Mouse (Mus musculus) forebrain, embryonic 10.5 days (tissue): Measurements from ENCODE around the gene Brdt. TPM values are rescaled to one million over a fixed set of nuclear protein-coding genes. Genes with fewer than 3 reads are reported as not detected.
A peak's percentile ranks its signal among the peaks of the same experiment; 100 is the strongest.

ENCODE experiments used
- DNase-seq: peaks from one replicate; pipeline ENCODE4 v3.0.0-alpha.2; 2017; ENCODE audit warnings: low spot score; ENCODE audit errors: extremely low spot score
- H3K27ac ChIP-seq: fragments of 300-500 bp; sonication (generic); 2 replicates; pipeline ENCODE4 v1.5.1; 2016; ENCODE audit warnings: mild to moderate bottlenecking
- H3K27me3 ChIP-seq: fragments of 300-500 bp; sonication (generic); 2 replicates; pipeline ENCODE4 v1.6.1; 2016; ENCODE audit warnings: mild to moderate bottlenecking; ENCODE audit not compliant: poor library complexity, severe bottlenecking
- H3K36me3 ChIP-seq: fragments of 300-500 bp; sonication (generic); replicated peaks from 2 replicates; pipeline ENCODE4 v1.6.1; 2016; ENCODE audit warnings: mild to moderate bottlenecking, moderate library complexity
- H3K4me1 ChIP-seq: fragments of 300-500 bp; sonication (generic); 2 replicates; pipeline ENCODE4 v1.6.1; 2016
- H3K4me3 ChIP-seq: fragments of 300-500 bp; sonication (generic); 2 replicates; pipeline ENCODE4 v1.5.1; 2016; ENCODE audit warnings: mild to moderate bottlenecking, moderate library complexity
- H3K9me3 ChIP-seq: fragments of 300-500 bp; sonication (generic); 2 replicates; pipeline ENCODE4 v1.6.1; 2016; ENCODE audit warnings: mild to moderate bottlenecking, moderate library complexity
- WGBS: fragments of 180-500 bp; shearing (Covaris S2); methylation state at CpG from one replicate; pipeline ENCODE4 v1.1.7; 2016; 5-methylcytosine and 5-hydroxymethylcytosine counted together
- polyA plus RNA-seq: library from polyadenylated mRNA; unstranded; fragments of >200 nt; fragmentation: Nextera tagmentation; extraction: Ambion mirVana; gene quantifications from 2 replicates; pipeline ENCODE4 v1.2.1, GENCODE M21; 2016

Gene Brdt
- polyA plus RNA-seq, result 0.77 TPM in 2 replicates

DNA sequence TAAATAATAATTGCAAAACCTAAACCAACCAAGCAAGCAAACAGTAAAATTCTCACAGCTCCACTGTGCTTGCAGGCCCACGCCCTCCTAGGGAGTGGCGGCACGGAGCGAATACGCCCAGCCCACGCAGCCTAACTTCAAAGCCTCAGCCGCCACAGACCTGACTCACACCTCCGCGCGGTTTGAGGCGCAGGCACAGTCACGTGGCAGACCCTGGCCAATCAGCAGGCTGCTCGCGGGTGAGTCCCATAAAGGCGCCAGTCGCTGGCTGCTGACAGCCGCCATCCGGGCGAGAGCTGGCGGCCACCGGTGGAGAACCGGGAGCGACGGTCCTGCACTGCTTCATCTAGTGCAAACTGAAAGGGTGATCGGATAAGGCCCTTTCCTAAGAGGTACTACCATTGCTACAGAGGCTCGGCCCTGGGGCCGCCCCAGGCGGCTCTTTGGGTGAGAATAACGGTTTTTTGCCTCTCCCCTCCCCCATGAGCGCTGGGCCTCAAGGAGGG is at the start of gene Brdt:
TSS of gene Brdt (plus strand) at position 244 of the 506 bp plus-strand sequence.
- 90% methylated on average over 30 of the region's 30 CpGs for WGBS
- DNase-seq, result no peak
- H3K27ac ChIP-seq, result no peak within 1 kb of the TSS
- no peaks in the 10 kb centered on the region for H3K4me1 ChIP-seq
- H3K36me3 ChIP-seq, result no peaks in the 10 kb centered on the region
- H3K4me3 ChIP-seq, result no peak within 1 kb of the TSS
- no peaks in the 10 kb centered on the region for H3K27me3 ChIP-seq
- H3K9me3 ChIP-seq, result peaks cover 5% of the 10 kb centered on the region; the same call in 1 of the 2 replicates

DNA sequence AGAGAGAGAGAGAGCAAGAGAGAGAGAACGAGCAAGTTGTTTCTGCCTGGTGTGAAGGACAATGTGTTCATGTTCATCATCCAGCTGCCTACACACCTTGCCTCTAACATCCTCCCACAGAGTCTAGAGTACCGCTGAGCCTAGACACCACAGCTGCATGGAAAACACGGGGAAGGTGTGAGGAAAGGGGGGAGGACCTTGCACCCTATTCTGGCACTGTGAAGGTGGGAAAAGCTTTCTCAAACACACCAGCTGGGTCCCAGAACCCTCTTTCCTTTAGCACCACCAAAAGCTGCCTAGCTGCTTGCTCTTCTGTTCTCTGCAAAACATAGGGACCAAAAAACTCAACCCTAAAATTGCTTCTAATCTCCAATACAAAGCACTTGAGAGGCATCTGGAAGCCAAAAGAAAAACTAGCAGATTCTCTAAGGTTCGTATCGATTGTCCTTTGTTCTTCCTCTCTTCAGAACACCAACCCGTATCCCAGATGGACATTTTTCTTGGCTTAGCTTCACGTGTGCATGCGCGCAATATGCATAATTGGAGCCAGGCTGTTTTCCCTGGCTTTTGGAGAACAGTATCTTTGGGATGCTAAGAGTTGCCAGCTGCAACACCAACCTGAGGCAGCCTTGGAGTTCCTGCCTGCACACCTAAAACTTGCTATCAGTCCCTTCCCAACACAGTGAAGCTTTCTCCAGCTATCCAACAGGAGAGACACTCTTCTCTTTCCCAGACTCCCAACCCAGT is 48.2 kb upstream of the Brdt start:
- H3K27me3 ChIP-seq, result peaks cover 20% of the 10 kb centered on the region
- peaks cover 6% of the 10 kb centered on the region; the same call in 1 of the 2 replicates for H3K4me1 ChIP-seq
- WGBS, result 86% methylated on average over 9 of the region's 9 CpGs
- H3K36me3 ChIP-seq, result no peaks in the 10 kb centered on the region
- peaks cover 9% of the 10 kb centered on the region; the same call in 1 of the 2 replicates for H3K9me3 ChIP-seq
- no peak overlapping the region for H3K27ac ChIP-seq
- DNase-seq, result no peak
- no peak overlapping the region for H3K4me3 ChIP-seq

DNA sequence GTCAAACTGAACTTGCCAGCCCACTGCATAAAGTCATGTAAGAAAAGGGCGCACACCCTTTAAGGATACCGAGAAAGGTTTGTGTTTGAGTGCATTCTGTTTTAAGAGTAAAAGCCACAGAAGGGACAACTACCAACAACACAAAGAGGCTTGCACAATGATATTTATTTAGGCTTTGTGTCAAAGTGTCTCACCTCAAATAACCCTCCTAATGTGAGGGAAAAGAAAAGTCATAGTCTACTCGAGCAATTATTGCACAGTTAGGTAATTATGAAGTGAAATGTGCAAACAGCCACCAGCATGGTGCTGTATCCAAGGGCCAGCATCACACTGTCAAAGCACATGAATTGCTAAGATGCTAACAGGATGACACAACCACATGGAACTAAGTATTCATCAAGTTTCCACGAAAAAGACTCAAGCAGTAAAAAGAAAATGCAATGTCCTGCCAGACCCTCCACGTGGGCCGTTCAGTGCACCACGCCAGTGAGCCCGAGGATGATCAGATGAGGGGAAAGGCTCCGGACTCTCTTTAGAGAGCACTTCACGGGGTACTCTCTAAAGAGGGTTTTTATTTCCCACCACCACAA is 46.9 kb upstream of the Brdt start:
- Histone ChIP-seq H3K27ac (no peak overlapping the region), H3K36me3 (no peaks in the 10 kb centered on the region), H3K27me3 (peaks cover 33% of the 10 kb centered on the region), H3K4me1 (peaks cover 16% of the 10 kb centered on the region), H3K9me3 (peaks cover 9% of the 10 kb centered on the region; the same call in 1 of the 2 replicates), H3K4me3 (no peak overlapping the region)
- WGBS, result 83% methylated on average over 10 of the region's 10 CpGs
- DNase-seq, result no peak

DNA sequence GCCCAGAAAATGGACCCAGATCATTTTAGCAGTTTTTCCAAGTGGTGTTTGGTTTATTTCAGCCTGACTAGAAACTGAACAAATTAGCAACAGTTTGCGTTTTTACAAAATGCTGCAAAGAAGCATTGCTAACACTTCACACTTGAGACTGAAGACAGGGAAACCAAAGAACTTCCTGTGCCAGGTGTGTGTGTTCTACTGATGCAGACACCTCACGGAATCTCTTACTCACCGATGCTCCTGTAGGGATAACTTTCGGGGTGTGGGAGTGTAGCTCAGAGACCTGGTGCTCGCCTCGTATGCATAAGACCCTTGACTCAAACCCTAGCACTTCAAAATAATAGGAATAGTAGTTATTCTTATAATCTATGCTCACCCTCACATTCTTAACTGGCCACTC is 45.4 kb upstream of the Brdt start:
- no peak for DNase-seq
- Histone ChIP-seq H3K27me3 (peaks cover 47% of the 10 kb centered on the region), H3K4me3 (no peak overlapping the region), H3K36me3 (no peaks in the 10 kb centered on the region), H3K9me3 (0 out of 2 replicates have a peak, but pooled peaks cover 2% of the 10 kb centered on the region), H3K4me1 (peaks cover 30% of the 10 kb centered on the region), H3K27ac (no peak overlapping the region)
- 86% methylated on average over 6 of the region's 6 CpGs for WGBS

DNA sequence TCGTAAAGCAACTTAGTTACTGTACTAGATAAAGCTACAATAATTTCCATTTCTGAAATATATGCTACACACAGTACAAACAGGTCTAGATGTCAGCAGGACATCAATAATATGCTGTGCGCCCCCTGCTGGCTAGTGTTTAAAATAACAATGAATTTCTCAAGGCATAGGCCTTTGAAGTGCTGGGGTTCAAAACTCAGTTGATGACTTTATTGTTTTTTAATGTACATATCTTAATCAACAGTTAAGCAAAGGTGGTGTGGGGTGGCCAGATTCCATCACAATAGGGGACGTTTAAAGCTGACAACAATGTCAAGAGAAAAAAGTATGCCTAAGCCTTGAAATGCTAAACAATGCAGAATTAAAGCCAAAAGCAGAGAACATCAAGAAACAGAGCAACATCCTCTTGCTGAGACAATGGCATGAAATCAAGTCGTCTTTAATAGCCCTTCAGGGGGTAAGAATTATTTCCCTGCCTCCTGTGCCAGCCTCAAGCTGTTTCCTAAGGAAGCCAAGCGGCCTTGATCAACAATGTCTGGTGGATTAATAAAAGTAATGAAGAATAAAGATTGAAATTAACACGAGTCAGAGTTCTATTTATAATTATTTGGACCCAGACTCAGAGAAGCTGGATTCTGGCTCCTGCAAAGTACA is 43.6 kb upstream of the Brdt start:
- H3K27me3 ChIP-seq, result peaks cover 66% of the 10 kb centered on the region
- H3K4me3 ChIP-seq, result no peak overlapping the region

DNA sequence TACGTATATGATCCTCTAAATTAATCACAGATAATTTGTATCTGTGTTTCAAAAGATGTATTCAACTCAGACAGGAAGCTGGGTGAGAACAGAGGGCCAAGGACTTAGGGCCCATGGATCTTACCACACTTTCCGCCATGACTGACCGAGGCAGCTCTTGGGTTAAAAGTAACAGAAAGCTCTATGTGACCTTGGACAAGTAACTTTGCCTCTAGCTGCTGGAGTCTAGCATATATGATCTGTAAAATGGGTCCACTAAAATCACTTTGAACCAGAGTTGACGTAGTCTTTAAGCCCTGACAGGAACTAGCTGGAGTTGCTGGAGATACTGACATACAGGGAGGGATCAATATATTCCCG is 43.1 kb upstream of the Brdt start:
- WGBS, result 49% methylated on average over 5 of the region's 5 CpGs
- no peak for DNase-seq
- Histone ChIP-seq H3K4me1 (peaks cover 28% of the 10 kb centered on the region), H3K36me3 (no peaks in the 10 kb centered on the region), H3K27ac (no peak overlapping the region), H3K9me3 (no peaks in the 10 kb centered on the region), H3K4me3 (peak overlapping the region; percentile 71; the same call in 1 of the 2 replicates), H3K27me3 (peaks cover 71% of the 10 kb centered on the region)

More for the DNA sequence above, 43.6 kb upstream of the Brdt start:
- peaks cover 30% of the 10 kb centered on the region for H3K4me1 ChIP-seq
- no peaks in the 10 kb centered on the region for H3K36me3 ChIP-seq
- H3K27ac ChIP-seq, result no peak overlapping the region
- no peaks in the 10 kb centered on the region for H3K9me3 ChIP-seq
- DNase-seq, result peak; percentile 60
- 30% methylated on average over 6 of the region's 6 CpGs for WGBS

DNA sequence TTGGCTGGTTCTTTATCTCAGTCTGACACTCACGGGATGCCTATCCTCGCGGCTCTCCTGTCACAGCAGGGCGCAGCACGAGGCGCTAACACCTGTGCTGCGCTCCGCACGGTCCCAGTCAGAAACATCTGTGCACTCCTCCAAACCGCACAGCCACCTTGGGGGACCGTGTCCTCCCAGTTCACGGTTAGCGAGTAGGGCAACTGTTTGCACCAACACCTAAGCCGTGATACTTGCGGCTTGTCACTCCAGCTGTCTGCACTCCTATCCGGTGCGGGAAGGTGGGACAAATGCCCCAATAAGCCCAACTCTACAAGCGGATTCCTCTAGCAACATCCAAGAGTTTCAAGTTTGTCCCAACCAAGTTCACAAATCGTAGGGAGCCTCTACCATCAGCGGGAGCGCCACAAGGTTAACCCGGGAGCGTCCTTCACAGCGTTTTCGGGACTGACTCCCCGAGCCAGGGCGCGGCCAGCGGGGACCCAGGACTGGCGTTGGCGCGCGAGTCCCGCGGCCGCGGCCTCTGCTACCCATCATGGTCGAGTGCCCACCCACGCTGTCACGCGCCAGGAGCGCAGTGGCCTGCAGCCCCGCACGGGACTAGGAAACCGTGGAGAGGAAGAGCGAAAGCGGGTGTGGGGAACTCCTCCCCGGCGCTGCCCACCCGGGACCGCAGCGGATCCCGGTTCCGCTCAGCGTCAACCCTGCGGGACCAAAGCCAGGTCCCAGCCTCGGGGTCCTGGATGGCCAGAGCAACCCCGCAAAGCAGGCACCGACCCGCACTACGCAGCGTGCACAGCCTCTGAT is 42.3 kb upstream of the Brdt start:
- under 1% methylated on average over 61 of the region's 62 CpGs for WGBS
- Histone ChIP-seq H3K36me3 (no peaks in the 10 kb centered on the region), H3K9me3 (no peaks in the 10 kb centered on the region), H3K27ac (peak overlapping the region; percentile 89), H3K4me3 (peak overlapping the region; percentile 71), H3K4me1 (peaks cover 24% of the 10 kb centered on the region), H3K27me3 (peaks cover 74% of the 10 kb centered on the region)
- DNase-seq, result peak; percentile 37

DNA sequence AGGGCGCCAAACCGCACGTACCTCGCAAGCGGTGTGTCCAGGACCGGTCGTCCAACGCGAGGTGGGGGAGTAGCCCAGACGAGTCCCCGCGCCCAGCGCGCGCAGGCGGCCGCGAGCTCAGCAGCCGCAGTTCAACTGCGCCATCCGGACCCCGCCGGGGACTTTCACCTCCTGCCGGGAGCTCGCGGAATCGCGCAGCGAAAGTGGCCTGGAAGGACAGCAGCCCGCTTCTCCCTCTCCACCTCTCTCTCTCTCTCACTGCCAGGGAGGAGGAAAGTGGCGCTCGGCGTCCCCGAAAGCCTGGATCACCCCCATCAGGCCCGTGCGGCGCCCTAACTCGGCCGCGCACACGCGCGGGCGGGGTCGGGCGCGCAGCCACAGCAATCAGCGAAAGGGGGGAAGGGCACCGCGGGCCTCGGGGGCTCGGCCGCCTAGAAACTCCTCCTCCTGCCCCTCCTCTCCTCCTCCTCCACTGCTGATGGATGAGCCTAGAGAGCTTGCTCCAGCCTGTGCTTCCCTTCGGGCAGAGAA is 41.7 kb upstream of the Brdt start, which contains the start of gene Tgfbr3:
TSS of gene Tgfbr3 (minus strand) at position 396 of the 531 bp plus-strand sequence.
- H3K4me3 ChIP-seq, result peak within 1 kb of the TSS; percentile 71
- H3K36me3 ChIP-seq, result no peaks in the 10 kb centered on the region
- H3K9me3 ChIP-seq, result no peaks in the 10 kb centered on the region
- peaks cover 24% of the 10 kb centered on the region for H3K4me1 ChIP-seq
- peak within 1 kb of the TSS; percentile 89 for H3K27ac ChIP-seq
- H3K27me3 ChIP-seq, result peaks cover 68% of the 10 kb centered on the region
- WGBS, result under 1% methylated on average over 51 of the region's 54 CpGs
- DNase-seq, result peak; percentile 82

DNA sequence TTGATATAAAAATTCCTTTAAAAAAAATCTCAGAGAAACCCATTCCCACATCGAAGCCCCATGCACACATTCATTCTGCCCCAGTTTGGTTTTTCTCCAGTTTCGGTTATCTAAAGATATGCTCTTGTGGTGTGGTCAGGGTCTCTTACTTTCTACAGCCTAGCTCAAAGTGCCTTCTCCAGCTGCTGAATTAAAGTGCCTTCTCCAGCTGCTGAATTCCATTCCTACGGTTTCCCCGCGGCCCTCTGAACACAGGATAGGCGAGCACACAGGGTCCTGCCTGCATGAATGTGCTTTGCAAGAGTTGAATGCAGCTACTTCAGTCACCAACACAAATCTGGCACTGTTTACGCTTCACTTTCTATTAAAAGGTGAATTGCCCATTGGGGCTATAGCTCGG is 41.0 kb upstream of the Brdt start:
- Histone ChIP-seq H3K4me1 (peaks cover 24% of the 10 kb centered on the region), H3K36me3 (no peaks in the 10 kb centered on the region), H3K4me3 (peak overlapping the region; percentile 71), H3K9me3 (no peaks in the 10 kb centered on the region), H3K27me3 (peaks cover 68% of the 10 kb centered on the region), H3K27ac (no peak overlapping the region)
- no peak for DNase-seq
- 34% methylated on average over 8 of the region's 8 CpGs for WGBS

DNA sequence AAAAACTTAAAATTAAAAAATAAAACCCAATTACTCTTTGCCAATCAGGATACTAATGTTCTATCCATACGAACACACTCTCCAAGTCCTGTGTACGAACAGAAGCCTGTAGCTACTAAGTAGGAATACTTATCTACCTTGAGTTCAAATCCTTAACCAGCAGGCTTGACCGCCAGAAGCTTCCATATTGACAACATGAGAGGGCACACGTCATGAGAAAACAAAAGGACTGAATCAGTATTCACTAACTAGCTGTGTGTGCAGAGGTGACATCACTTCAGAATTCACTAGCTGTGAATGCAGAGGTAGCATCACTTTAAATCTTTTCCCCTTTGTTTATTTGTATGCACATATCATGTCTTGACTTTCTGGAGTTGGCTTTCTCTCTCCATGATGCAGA is 36.9 kb upstream of the Brdt start:
- no peak for DNase-seq
- Histone ChIP-seq H3K4me3 (no peak overlapping the region), H3K36me3 (no peaks in the 10 kb centered on the region), H3K27ac (no peak overlapping the region), H3K4me1 (peaks cover 26% of the 10 kb centered on the region), H3K9me3 (no peaks in the 10 kb centered on the region), H3K27me3 (peaks cover 45% of the 10 kb centered on the region)
- 89% methylated on average over 4 of the region's 4 CpGs for WGBS

DNA sequence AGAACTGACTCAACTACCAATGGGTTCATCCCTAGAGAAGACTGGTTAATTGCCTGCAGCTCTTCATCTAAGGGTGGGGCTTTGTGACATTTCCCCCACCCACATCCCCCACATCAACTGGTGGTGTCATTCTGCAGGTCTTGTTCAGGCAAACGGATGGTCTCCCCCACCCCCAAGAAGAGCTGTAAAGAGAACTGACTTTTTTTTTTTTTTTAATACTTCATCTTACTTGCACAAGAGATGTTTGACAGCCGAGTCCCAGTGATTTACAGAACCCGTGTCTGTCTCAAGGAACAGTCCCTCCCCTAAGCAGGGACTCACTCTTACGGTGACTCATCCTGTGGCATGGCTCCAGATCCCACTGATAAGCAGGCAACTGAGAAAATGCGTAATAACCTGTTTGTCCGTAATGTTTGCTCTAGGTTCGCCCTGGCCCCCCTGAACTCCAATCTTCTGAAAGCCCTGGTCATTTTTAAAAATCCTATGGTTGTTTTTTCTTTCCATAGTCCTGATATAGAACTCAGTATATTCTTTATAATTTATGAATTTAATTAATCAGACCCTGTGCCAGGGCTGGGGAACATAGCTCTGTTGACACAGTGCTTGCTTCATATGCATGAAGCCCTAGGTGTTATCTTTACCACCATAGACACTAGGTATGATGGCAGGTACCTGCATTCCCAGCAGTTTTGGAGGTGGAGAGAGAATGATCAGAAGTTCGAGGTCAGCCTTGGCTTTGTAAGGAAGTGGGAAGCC is 35.7 kb upstream of the Brdt start:
- WGBS, result 87% methylated on average over 8 of the region's 8 CpGs
- Histone ChIP-seq H3K27ac (no peak overlapping the region), H3K4me1 (peaks cover 14% of the 10 kb centered on the region), H3K27me3 (peaks cover 33% of the 10 kb centered on the region), H3K9me3 (no peaks in the 10 kb centered on the region), H3K4me3 (no peak overlapping the region), H3K36me3 (no peaks in the 10 kb centered on the region)
- DNase-seq, result no peak
